Mouse (Mus musculus): Measurements from ENCODE around the gene Il1r1.

The Il1r1 gene

DNA sequence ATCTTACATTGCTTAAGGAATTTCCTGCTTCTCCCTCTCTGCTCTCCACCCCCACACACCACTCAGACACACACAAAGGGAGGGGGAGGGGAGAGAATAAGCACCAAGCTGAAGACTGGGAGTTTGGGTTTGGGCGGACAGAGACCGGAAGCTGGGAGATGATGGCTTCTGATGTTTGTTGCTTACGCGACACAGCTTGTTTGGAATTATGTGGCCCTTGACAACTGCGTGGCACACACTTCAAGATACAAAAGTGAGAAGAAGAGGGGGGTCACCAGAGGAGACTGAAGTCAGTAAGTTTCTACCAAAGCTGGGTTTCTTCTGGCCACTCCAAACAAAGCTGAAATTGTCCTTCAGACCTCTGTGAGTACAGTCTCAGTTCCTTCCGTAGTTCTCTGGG lies 99.6 kb downstream of the Il1r1 start, which contains the start of gene Il1rl2:
Gene Il1rl2, plus strand, starts transcription at position 154 of the 400 bp plus-strand sequence.
- peak in 1 of 2 experiments; percentile 9 for DNase-seq

- no peak for DNase-seq
These were observed 100.2 kb downstream of the Il1r1 start for GRCm38 (mm10) chr1:40324955-40325702.

DNA sequence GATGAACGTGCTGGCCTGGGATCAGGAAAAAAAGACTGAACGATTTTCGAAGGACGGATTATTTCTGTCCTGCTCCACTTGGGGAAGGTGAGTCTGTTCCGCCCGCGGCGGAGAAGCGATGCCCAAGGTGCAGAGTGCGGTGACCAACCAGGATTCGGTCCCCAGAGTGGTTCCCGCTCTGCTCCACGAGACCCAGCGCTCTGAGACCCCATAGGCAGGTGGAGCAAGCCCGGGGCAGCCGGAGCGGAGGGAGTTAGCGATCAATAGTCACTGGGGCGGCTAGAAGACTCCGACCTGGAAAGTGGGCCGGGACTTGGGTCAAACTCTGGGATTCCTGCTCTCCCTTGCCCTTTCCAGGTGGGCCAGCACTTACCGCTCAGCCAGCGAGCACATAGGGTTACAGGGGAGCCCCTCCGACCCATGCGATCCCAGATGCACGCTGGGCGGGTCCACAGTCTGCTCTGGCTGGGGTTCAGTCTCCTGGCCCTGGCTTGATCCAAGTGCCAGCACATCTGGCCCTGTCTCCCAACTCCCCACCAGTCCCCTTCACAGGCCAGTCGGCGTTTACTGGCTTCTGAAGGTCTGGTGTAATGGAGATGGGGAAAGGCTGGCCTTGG lies 100.9 kb downstream of the Il1r1 start:
- no peak for DNase-seq

DNA sequence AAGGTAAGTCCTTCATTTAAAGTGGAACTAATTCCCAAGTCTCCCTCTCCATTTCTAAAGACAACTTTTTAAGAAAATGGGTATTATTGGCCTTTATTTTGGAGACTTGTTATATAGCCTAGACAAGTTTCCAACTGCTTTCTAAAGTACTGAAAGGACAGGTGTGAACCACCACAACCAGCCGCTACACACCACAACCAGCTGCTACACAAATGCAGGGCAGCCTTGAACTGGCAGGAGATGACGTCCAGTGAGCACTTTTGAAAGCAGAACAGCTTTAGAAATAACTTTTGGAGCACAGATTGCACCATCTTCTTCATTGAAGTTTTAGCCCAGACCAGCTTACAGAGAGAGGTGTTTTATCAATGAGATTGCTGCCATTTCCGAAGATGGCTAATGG lies 102.7 kb downstream of the Il1r1 start:
- DNase-seq = no peak

- DNase-seq = no peak
These were observed 104.6 kb downstream of the Il1r1 start for GRCm38 (mm10) chr1:40329526-40329925.

GRCm38 (mm10) chr1:40330181-40330580 lies 105.3 kb downstream of the Il1r1 start:
- no peak for DNase-seq

- no peak for DNase-seq
These were observed 114.5 kb downstream of the Il1r1 start for GRCm38 (mm10) chr1:40339346-40339745.

DNA sequence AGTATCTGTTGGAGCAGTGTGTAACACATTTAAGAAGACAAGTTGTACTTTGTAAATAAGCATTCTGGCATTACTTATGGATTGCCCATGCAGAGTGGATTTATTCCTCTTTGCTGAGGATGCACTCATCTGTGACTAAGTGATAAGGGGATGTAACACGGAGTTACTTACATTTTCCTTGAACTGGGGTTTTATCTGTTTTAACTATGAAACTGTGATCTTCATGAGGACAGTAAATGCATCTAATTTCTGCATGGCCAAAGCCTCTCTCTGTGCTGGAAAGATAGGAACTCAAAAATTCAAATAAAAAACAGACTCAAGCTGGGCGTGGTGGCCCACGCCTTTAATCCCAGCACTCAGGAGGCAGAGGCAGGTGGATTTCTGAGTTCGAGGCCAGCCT lies 115.2 kb downstream of the Il1r1 start:
- DNase-seq = no peak

- DNase-seq = no peak
These were observed 127.5 kb downstream of the Il1r1 start for GRCm38 (mm10) chr1:40352158-40352903.

- no peak for DNase-seq
These were observed 128.0 kb downstream of the Il1r1 start for GRCm38 (mm10) chr1:40352904-40353286.

- no peak for DNase-seq
These were observed 129.8 kb downstream of the Il1r1 start for GRCm38 (mm10) chr1:40354665-40355064.

DNA sequence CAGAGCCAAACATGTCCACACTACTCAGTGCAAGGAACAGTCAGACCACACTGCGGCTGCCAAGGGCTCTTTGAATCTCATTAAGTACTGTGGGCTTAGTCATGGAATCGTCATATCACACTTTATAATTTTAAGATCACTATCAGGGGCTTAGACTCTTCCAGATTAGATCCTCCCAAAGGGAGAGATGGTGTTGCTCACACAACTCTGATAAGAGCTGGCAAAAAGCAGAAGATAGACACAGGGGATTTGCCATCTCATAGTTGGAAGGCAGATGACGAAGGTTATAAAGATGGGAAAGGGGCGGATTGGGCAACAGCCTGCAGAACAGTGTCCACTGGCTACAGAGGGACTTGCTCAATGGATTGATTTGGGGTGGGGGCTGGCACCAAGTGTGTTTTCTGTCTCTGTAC lies 130.6 kb downstream of the Il1r1 start:
- DNase-seq = no peak

DNA sequence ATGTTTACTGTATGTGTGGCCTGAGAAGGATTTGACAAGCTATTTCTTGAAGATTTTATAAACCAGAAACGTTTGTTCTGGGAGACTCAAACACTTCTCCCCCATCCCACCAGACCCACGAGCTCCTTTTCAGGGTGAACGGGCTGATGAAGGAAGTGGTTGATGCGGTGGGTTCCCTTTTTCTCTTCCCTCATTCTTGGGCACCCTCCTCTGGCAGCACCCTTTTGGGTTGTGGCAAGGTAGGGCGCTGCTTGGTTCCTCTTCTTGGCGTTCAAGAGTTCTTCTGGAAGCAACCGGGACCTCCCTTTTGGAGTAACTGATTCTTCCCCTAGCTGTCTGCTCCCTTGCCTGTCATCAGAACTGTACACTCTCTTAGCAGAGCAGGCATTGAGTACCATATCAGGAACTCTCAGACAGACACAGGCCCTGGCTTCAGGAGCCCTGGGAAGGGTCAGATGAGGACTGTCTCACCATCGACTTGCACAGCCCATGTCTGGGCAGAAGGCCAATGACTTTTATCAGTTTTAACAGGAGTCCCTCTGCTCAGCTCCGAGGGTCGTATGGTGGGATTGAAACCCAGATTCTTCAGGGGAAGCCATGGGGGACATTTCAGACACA lies 131.1 kb downstream of the Il1r1 start:
- no peak for DNase-seq

DNA sequence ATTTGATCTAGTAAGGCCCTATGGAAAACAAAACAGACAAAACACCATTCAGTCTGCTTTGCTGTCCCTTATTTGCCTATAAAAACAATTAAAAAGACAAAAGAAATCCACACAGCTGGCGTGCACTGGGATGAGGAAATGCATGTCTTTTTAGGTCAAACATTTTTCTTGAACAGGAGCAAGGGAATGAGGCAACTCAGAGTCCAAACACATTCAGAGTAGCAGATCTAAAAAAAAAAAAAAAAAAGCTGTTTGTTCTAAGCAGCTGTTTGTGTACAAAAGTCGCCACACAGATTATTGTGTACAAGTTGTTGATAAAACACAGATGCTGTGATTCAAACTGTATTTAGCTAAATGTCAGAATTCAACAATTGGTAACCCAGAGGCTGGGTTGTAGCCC lies 133.0 kb downstream of the Il1r1 start:
- no peak for DNase-seq

DNA sequence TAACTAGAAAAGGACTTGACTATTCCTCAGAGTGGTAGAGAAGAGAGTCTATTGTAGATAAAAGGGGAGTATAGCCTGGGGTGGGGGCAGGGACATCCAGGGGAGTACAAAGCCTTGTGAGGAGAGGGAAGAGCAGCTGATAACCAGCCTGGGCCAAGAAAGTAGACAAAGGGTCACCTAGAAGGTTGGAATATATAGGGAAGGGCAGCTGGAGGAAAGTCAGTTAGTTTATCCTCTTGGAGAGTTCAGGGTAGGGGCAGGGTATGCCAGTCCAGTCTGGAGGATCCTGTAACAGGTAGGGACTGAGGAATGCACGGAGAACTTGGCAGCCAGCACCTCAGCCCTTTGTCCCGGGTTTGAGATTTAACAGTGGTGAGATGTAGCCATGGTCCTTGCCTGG lies 133.5 kb downstream of the Il1r1 start:
- peak in 1 of 2 experiments; percentile 12 for DNase-seq

DNA sequence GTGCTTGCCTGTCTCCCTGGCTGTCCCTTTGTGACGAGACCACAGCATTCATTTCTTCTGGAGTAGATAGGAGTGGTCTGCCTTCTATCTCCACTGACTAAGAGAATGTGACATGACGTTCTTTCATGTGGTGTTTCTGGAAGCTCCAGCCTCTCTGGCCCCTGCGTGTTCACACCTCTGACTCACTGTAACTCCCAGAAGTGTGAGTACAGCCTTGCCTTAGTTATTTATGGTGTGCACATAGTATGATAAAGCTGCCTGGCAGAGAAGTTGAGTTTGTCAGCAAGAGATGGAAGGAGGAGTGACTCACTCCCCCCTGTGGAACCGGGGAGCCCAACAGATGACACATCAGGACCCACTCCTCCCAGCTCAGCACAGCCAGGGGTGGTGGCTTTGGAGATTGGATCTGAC lies 133.9 kb downstream of the Il1r1 start:
- DNase-seq = no peak

DNA sequence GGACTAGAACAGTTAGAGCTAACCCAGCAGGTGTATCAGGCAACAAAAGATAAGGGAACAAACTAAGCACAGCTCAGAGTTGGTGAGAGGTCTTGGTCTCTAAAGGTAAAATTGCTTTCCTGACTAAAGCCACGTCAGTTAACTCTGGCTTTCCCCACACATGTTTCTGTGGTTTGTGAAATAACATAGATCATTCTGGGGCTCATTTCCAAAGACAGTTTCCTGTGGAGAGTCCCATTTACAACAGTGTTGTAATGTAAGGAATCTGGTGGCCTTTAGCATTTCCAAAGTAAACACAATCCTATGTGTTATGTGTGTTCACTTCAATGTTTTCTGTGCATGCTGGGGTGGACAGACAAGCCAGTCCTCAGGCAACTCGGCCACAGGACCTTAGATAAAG lies 134.9 kb downstream of the Il1r1 start:
- DNase-seq = no peak

DNA sequence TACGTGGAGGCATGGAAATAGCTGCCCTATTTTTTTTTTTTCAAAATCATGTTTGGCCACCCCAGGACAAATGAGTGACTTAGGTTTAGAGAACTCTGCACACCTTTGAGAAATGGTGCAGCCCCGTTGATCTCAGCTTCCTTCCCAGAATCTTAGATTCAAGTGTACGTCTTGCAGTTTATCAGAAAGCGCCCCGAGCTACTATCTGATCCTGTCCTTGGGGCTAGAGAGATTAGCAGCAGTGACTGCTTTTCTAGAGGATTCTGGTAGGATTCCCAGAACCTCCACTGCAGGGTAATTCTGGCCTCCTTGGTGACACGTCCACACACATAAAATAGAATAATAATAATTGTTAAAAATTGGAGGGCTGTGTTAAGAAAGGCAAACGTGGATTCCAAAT lies 136.1 kb downstream of the Il1r1 start:
- no peak for DNase-seq

GRCm38 (mm10) chr1:40361596-40361995 lies 136.7 kb downstream of the Il1r1 start:
- no peak for DNase-seq

DNA sequence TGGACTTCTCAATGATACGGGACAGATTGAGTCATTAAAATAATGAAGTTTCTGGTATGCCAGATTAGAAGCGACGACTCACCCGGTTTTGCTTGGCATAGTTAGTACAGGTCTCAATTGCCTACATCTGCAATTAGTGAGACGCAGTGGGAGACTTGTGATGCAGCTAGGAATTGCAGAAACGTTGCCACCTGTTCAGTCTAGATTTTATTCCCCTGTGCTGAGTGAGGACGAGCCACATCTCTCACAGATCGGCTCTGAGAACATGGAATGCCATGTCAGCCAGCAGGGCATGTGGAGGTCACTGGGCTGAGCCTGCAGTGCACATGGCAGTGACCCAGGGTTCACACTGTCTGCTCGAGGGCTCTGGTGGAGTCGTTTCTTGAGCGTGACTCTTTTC lies 137.9 kb downstream of the Il1r1 start:
- no peak for DNase-seq

Measured in kidney, adult 8-10 months (tissue).